Mouse (Mus musculus): ENCODE results near the gene Plekhg6. TPM values are rescaled to one million over a fixed set of nuclear protein-coding genes. Genes with fewer than 3 reads are reported as not detected.

Plekhg6 gene
- polyA plus RNA-seq, 1 experiment from 2014 or later = 0.08 TPM

DNA sequence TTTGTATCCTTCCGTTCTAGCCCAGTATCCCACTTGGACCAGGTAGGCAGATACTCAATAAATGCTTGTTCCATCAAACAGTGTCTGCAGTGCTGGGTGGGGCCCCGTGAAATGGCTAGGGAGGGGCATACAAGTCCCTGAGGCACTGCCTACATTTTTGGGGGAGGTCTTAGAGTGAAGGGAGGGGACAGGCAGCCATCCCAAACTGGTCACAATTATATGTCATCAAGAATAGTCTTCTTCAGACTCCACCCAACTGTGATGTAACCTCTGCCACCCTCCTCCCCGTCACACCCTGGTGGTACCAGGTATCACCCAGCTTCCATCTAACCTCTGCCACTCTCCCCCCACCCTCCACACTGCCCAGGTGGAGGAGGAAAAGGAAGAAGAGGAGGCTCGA is 35.7 kb downstream of the Plekhg6 start:
- WGBS = 71% methylated on average over 4 of the region's 4 CpGs
- H3K4me2 ChIP-seq (ENCODE audit: low read length) = no peak overlapping the region
- no peaks in the 10 kb centered on the region for H3K36me3 ChIP-seq (ENCODE audit: control insufficient read depth, insufficient read depth, low read length)
- DNase-seq (no peak), ATAC-seq (ENCODE audit: low FRiP score, low TSS enrichment) (no peak)
- H3K9ac ChIP-seq (replicated peaks; ENCODE audit: low read length) = no peak overlapping the region
- 0 out of 2 replicates have a peak, but pooled peaks cover 6% of the 10 kb centered on the region for H3K27me3 ChIP-seq (ENCODE audit: control insufficient read depth, insufficient read depth, low read length)
- no peak overlapping the region for H3K27ac ChIP-seq (replicated peaks; ENCODE audit: low read depth, low read length)
- H3K9me3 ChIP-seq (ENCODE audit: control insufficient read depth, low read length) = no peaks in the 10 kb centered on the region
- H3K4me1 ChIP-seq (ENCODE audit: control insufficient read depth, insufficient read depth, low read length) = peaks cover 10% of the 10 kb centered on the region; the same call in 1 of the 2 replicates
- no peak overlapping the region for H3K4me3 ChIP-seq (replicated peaks; ENCODE audit: low read depth, low read length)

DNA sequence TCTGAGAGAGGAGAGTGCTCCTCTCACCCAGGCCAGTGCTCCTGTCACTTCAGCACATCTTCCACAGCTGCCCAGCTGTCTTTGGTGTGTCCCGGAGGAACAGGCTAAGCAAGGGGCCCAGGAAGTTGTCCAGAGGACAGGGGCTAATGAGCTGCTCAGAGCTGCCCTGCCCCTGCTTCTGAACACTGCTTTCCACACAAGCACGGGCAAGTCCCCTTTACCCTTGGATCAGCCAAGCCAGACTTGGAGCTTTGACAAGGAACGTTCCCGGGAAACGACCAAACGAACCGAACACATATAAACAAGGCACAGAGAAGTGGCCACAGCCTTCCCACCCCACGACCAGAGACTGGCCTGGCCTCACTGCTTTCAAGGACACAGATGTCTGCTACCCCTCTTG is 36.5 kb downstream of the Plekhg6 start:
- Histone ChIP-seq H3K36me3 (ENCODE audit: control insufficient read depth, insufficient read depth, low read length) (no peaks in the 10 kb centered on the region), H3K4me2 (ENCODE audit: low read length) (no peak overlapping the region), H3K27ac (replicated peaks; ENCODE audit: low read depth, low read length) (no peak overlapping the region), H3K4me3 (replicated peaks; ENCODE audit: low read depth, low read length) (no peak overlapping the region), H3K27me3 (ENCODE audit: control insufficient read depth, insufficient read depth, low read length) (0 out of 2 replicates have a peak, but pooled peaks cover 6% of the 10 kb centered on the region), H3K9me3 (ENCODE audit: control insufficient read depth, low read length) (no peaks in the 10 kb centered on the region), H3K4me1 (ENCODE audit: control insufficient read depth, insufficient read depth, low read length) (peaks cover 4% of the 10 kb centered on the region; the same call in 1 of the 2 replicates), H3K9ac (replicated peaks; ENCODE audit: low read length) (no peak overlapping the region)
- no peak for DNase-seq
- 50% methylated on average over 8 of the region's 8 CpGs for WGBS
- no peak for ATAC-seq (ENCODE audit: low FRiP score, low TSS enrichment)

DNA sequence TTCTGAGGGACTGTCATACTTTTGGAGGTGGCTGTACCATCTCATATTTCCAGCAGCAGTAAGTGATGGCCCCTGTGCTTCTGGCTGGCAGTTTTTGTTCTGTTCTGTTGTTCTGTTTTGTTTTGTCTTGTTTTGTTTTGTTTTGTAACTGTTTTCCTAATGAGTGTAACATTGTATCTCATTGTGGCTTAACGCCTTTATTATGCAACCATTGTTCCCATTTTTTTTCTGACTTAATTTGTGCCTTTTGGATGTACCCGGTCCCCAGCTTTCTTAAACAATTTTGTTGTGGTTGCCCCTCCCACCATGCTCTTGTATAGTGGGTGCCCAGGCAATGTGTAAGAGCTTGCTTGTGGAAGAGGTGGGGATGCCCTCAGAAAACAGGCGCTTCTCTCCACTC is 38.4 kb downstream of the Plekhg6 start:
- no peak overlapping the region for H3K9ac ChIP-seq (replicated peaks; ENCODE audit: low read length)
- no peaks in the 10 kb centered on the region for H3K27me3 ChIP-seq (ENCODE audit: control insufficient read depth, insufficient read depth, low read length)
- no peaks in the 10 kb centered on the region for H3K4me1 ChIP-seq (ENCODE audit: control insufficient read depth, insufficient read depth, low read length)
- DNase-seq = no peak
- no peaks in the 10 kb centered on the region for H3K9me3 ChIP-seq (ENCODE audit: control insufficient read depth, low read length)
- no peaks in the 10 kb centered on the region for H3K36me3 ChIP-seq (ENCODE audit: control insufficient read depth, insufficient read depth, low read length)
- H3K27ac ChIP-seq (replicated peaks; ENCODE audit: low read depth, low read length) = no peak overlapping the region
- no peak for ATAC-seq (ENCODE audit: low FRiP score, low TSS enrichment)
- H3K4me2 ChIP-seq (ENCODE audit: low read length) = no peak overlapping the region
- H3K4me3 ChIP-seq (replicated peaks; ENCODE audit: low read depth, low read length) = no peak overlapping the region
- WGBS = 62% methylated on average over 3 of the region's 3 CpGs

GRCm38 (mm10) chr6:125340244-125340643 is 40.3 kb downstream of the Plekhg6 start:
- DNase-seq (no peak), ATAC-seq (ENCODE audit: low FRiP score, low TSS enrichment) (no peak)
- WGBS = 65% methylated on average over 5 of the region's 5 CpGs
- H3K27me3 ChIP-seq (ENCODE audit: control insufficient read depth, insufficient read depth, low read length) = no peaks in the 10 kb centered on the region
- no peak overlapping the region for H3K4me3 ChIP-seq (replicated peaks; ENCODE audit: low read depth, low read length)
- H3K9ac ChIP-seq (replicated peaks; ENCODE audit: low read length) = no peak overlapping the region
- no peaks in the 10 kb centered on the region for H3K4me1 ChIP-seq (ENCODE audit: control insufficient read depth, insufficient read depth, low read length)
- no peaks in the 10 kb centered on the region for H3K36me3 ChIP-seq (ENCODE audit: control insufficient read depth, insufficient read depth, low read length)
- no peaks in the 10 kb centered on the region for H3K9me3 ChIP-seq (ENCODE audit: control insufficient read depth, low read length)
- 0 out of 2 replicates have a peak overlapping the region, but pooled peaks have one; percentile 13 for H3K27ac ChIP-seq (replicated peaks; ENCODE audit: low read depth, low read length)
- H3K4me2 ChIP-seq (ENCODE audit: low read length) = no peak overlapping the region

- H3K36me3 ChIP-seq (ENCODE audit: control insufficient read depth, insufficient read depth, low read length) = no peaks in the 10 kb centered on the region
- H3K4me3 ChIP-seq (replicated peaks; ENCODE audit: low read depth, low read length) = no peak overlapping the region
- DNase-seq (no peak), ATAC-seq (ENCODE audit: low FRiP score, low TSS enrichment) (no peak)
- H3K27me3 ChIP-seq (ENCODE audit: control insufficient read depth, insufficient read depth, low read length) = no peaks in the 10 kb centered on the region
- 68% methylated on average over 9 of the region's 9 CpGs for WGBS
- no peak overlapping the region for H3K9ac ChIP-seq (replicated peaks; ENCODE audit: low read length)
- H3K9me3 ChIP-seq (ENCODE audit: control insufficient read depth, low read length) = no peaks in the 10 kb centered on the region
- H3K4me1 ChIP-seq (ENCODE audit: control insufficient read depth, insufficient read depth, low read length) = no peaks in the 10 kb centered on the region
- no peak overlapping the region for H3K4me2 ChIP-seq (ENCODE audit: low read length)
- no peak overlapping the region for H3K27ac ChIP-seq (replicated peaks; ENCODE audit: low read depth, low read length)
Observed at GRCm38 (mm10) chr6:125338791-125339660, 41.6 kb downstream of the Plekhg6 start.

GRCm38 (mm10) chr6:125334356-125334755 is 46.2 kb downstream of the Plekhg6 start:
- DNase-seq (no peak), ATAC-seq (ENCODE audit: low FRiP score, low TSS enrichment) (no peak)
- no peaks in the 10 kb centered on the region for H3K27me3 ChIP-seq (ENCODE audit: control insufficient read depth, insufficient read depth, low read length)
- H3K4me1 ChIP-seq (ENCODE audit: control insufficient read depth, insufficient read depth, low read length) = no peaks in the 10 kb centered on the region
- H3K9ac ChIP-seq (replicated peaks; ENCODE audit: low read length) = no peak overlapping the region
- no peak overlapping the region for H3K4me2 ChIP-seq (ENCODE audit: low read length)
- no peaks in the 10 kb centered on the region for H3K9me3 ChIP-seq (ENCODE audit: control insufficient read depth, low read length)
- H3K27ac ChIP-seq (replicated peaks; ENCODE audit: low read depth, low read length) = no peak overlapping the region
- H3K36me3 ChIP-seq (ENCODE audit: control insufficient read depth, insufficient read depth, low read length) = no peaks in the 10 kb centered on the region
- 49% methylated on average over 2 of the region's 2 CpGs for WGBS
- no peak overlapping the region for H3K4me3 ChIP-seq (replicated peaks; ENCODE audit: low read depth, low read length)

GRCm38 (mm10) chr6:125333112-125333899 is 47.3 kb downstream of the Plekhg6 start:
- Histone ChIP-seq H3K36me3 (ENCODE audit: control insufficient read depth, insufficient read depth, low read length) (no peaks in the 10 kb centered on the region), H3K27me3 (ENCODE audit: control insufficient read depth, insufficient read depth, low read length) (no peaks in the 10 kb centered on the region), H3K27ac (replicated peaks; ENCODE audit: low read depth, low read length) (no peak overlapping the region), H3K9ac (replicated peaks; ENCODE audit: low read length) (no peak overlapping the region), H3K9me3 (ENCODE audit: control insufficient read depth, low read length) (no peaks in the 10 kb centered on the region), H3K4me2 (ENCODE audit: low read length) (no peak overlapping the region), H3K4me1 (ENCODE audit: control insufficient read depth, insufficient read depth, low read length) (no peaks in the 10 kb centered on the region), H3K4me3 (replicated peaks; ENCODE audit: low read depth, low read length) (no peak overlapping the region)
- ATAC-seq (ENCODE audit: low FRiP score, low TSS enrichment) (no peak), DNase-seq (no peak)
- 72% methylated on average over 14 of the region's 14 CpGs for WGBS

- Histone ChIP-seq H3K4me1 (ENCODE audit: control insufficient read depth, insufficient read depth, low read length) (no peaks in the 10 kb centered on the region), H3K4me3 (replicated peaks; ENCODE audit: low read depth, low read length) (peak overlapping the region; percentile 44), H3K27me3 (ENCODE audit: control insufficient read depth, insufficient read depth, low read length) (no peaks in the 10 kb centered on the region), H3K27ac (replicated peaks; ENCODE audit: low read depth, low read length) (no peak overlapping the region), H3K9me3 (ENCODE audit: control insufficient read depth, low read length) (no peaks in the 10 kb centered on the region), H3K4me2 (ENCODE audit: low read length) (peak overlapping the region; percentile 77), H3K36me3 (ENCODE audit: control insufficient read depth, insufficient read depth, low read length) (no peaks in the 10 kb centered on the region), H3K9ac (replicated peaks; ENCODE audit: low read length) (peak overlapping the region; percentile 60)
- peak; percentile 85 for ATAC-seq (ENCODE audit: low FRiP score, low TSS enrichment)
- DNase-seq = peak; percentile 84
- WGBS = 1% methylated on average over 39 of the region's 39 CpGs
Observed at GRCm38 (mm10) chr6:125330626-125331326, 49.8 kb downstream of the Plekhg6 start.

All from midbrain, embryonic 14.5 days (tissue).